Mouse (Mus musculus): Measurements from ENCODE around the gene Olfr1402. TPM values are rescaled to one million over a fixed set of nuclear protein-coding genes. Genes with fewer than 3 reads are reported as not detected.

The Olfr1402 gene
- total RNA-seq (2015) (not detected in 2 replicates), total RNA-seq (2017) (not detected in 2 replicates)

- no peak for ATAC-seq (replicated peaks; ENCODE audit: poor library complexity)
Measured at GRCm38 (mm10) chr3:97421920-97422319, at the start of gene Olfr1402. Olfr1402 (minus strand) TSS chr3:97422020.

- ATAC-seq (replicated peaks; ENCODE audit: poor library complexity), result no peak
Measured at GRCm38 (mm10) chr3:97455286-97455685, 33.5 kb upstream of the Olfr1402 start.

GRCm38 (mm10) chr3:97438619-97439018 lies 16.8 kb upstream of the Olfr1402 start:
- ATAC-seq (replicated peaks; ENCODE audit: poor library complexity), result no peak

- peak; percentile 65; the same call in 1 of the 2 replicates for ATAC-seq (replicated peaks; ENCODE audit: poor library complexity)
Measured at GRCm38 (mm10) chr3:97394289-97394688, 27.5 kb downstream of the Olfr1402 start.

- ATAC-seq (replicated peaks; ENCODE audit: poor library complexity), result peak; percentile 50; the same call in 1 of the 2 replicates
Measured at GRCm38 (mm10) chr3:97393079-97393478, 28.7 kb downstream of the Olfr1402 start.

GRCm38 (mm10) chr3:97370382-97370781 lies 51.4 kb downstream of the Olfr1402 start:
- no peak for ATAC-seq (replicated peaks; ENCODE audit: poor library complexity)

- no peak for ATAC-seq (replicated peaks; ENCODE audit: poor library complexity)
Measured at GRCm38 (mm10) chr3:97363418-97364098, 58.3 kb downstream of the Olfr1402 start.

- no peak for ATAC-seq (replicated peaks; ENCODE audit: poor library complexity)
Measured at GRCm38 (mm10) chr3:97358448-97358847, 63.4 kb downstream of the Olfr1402 start.

Other genes with a start within 250 kb of the Olfr1402 start
- 20.1 and 24.8 TPM in 2 replicates for gene Bcl9, start 124.1 kb downstream of the Olfr1402 start, total RNA-seq (2015)
- gene Bcl9, start 124.1 kb downstream of the Olfr1402 start, total RNA-seq (2017), result 6.5 and 8.2 TPM in 2 replicates
- gene Chd1l, start 188.2 kb upstream of the Olfr1402 start, total RNA-seq (2015), result 21.1 and 21.3 TPM in 2 replicates
- gene Chd1l, start 188.2 kb upstream of the Olfr1402 start, total RNA-seq (2017), result 45.9 and 57.4 TPM in 2 replicates
- gene Fmo5, start 206.8 kb upstream of the Olfr1402 start, total RNA-seq (2015), result 5.0 and 7.8 TPM in 2 replicates
- 3.3 and 4.2 TPM in 2 replicates for gene Fmo5, start 206.8 kb upstream of the Olfr1402 start, total RNA-seq (2017)
- gene Prkab2, start 236.2 kb upstream of the Olfr1402 start, total RNA-seq (2015), result 3.4 and 4.0 TPM in 2 replicates
- gene Prkab2, start 236.2 kb upstream of the Olfr1402 start, total RNA-seq (2017), result 2.7 and 4.0 TPM in 2 replicates